Mouse (Mus musculus) heart, embryonic 11.5 days (tissue): ENCODE measurements around the gene Cmss1. TPM values are rescaled to one million over a fixed set of nuclear protein-coding genes. Genes with fewer than 3 reads are reported as not detected.

Experiments
- ATAC-seq: fragments of 200-750 bp; cut with Nextera tagmentation; replicated peaks from 2 replicates; pipeline ENCODE4 v1.8.0; 2017; ENCODE audit warnings: moderate library complexity; ENCODE audit not compliant: insufficient number of reproducible peaks, low FRiP score, low TSS enrichment
- H3K27ac ChIP-seq: fragments of 300-500 bp; sonication (generic); 2 replicates; pipeline ENCODE4 v1.5.1; 2014; ENCODE audit warnings: mild to moderate bottlenecking, low read depth, low read length
- H3K27me3 ChIP-seq: fragments of 300-500 bp; sonication (generic); 2 replicates; pipeline ENCODE4 v1.6.1; 2014; ENCODE audit warnings: mild to moderate bottlenecking, low read length, mixed read lengths; ENCODE audit not compliant: control insufficient read depth, insufficient read depth
- H3K36me3 ChIP-seq: fragments of 300-500 bp; sonication (generic); 2 replicates; pipeline ENCODE4 v1.6.1; 2014; ENCODE audit warnings: mild to moderate bottlenecking, low read length, moderate library complexity, mixed read lengths; ENCODE audit not compliant: control insufficient read depth, insufficient read depth
- H3K4me1 ChIP-seq: fragments of 300-500 bp; sonication (generic); 2 replicates; pipeline ENCODE4 v1.6.1; 2014; ENCODE audit warnings: low read length; ENCODE audit not compliant: control insufficient read depth, insufficient read depth
- H3K4me2 ChIP-seq: fragments of 300-500 bp; sonication (generic); 2 replicates; pipeline ENCODE4 v1.6.1; 2014; ENCODE audit warnings: mild to moderate bottlenecking, moderate library complexity
- H3K4me3 ChIP-seq: fragments of 300-500 bp; sonication (generic); 2 replicates; pipeline ENCODE4 v1.5.1; 2014; ENCODE audit warnings: low read depth, low read length
- H3K9ac ChIP-seq: fragments of 300-500 bp; sonication (generic); 2 replicates; pipeline ENCODE4 v1.6.1; 2014; ENCODE audit warnings: mild to moderate bottlenecking, low read depth, low read length, moderate library complexity
- H3K9me3 ChIP-seq: fragments of 300-500 bp; sonication (generic); replicated peaks from 2 replicates; pipeline ENCODE4 v1.6.1; 2016; ENCODE audit warnings: low read length; ENCODE audit not compliant: control insufficient read depth
- WGBS: fragments of 180-500 bp; shearing (Covaris S2); extraction: QIAGEN DNeasy Blood & Tissue Kit; methylation state at CpG from one replicate; pipeline ENCODE4 v1.1.7; 2014; ENCODE audit not compliant: insufficient replicate concordance; 5-methylcytosine and 5-hydroxymethylcytosine counted together
- polyA plus RNA-seq: library from polyadenylated mRNA; unstranded; fragments of >200 nt; fragmentation: Nextera tagmentation; extraction: Ambion mirVana; gene quantifications from 2 replicates; pipeline ENCODE4 v1.2.1, GENCODE M21; 2014

Gene Cmss1
- polyA plus RNA-seq, 1 experiment from 2014 or later = 36.6 TPM

GRCm38 (mm10) chr16:57544441-57544840, 62.2 kb downstream of the Cmss1 start:
- Histone ChIP-seq H3K9ac (no peak overlapping the region), H3K27me3 (no peaks in the 10 kb centered on the region), H3K27ac (no peak overlapping the region), H3K4me1 (peaks cover 7% of the 10 kb centered on the region; the same call in 1 of the 2 replicates), H3K36me3 (no peaks in the 10 kb centered on the region), H3K4me2 (no peak overlapping the region), H3K4me3 (no peak overlapping the region), H3K9me3 (no peaks in the 10 kb centered on the region)
- ATAC-seq = no peak
- WGBS = 61% methylated on average over 8 of the region's 8 CpGs

GRCm38 (mm10) chr16:57543243-57543642, 63.4 kb downstream of the Cmss1 start:
- 88% methylated on average over 3 of the region's 3 CpGs for WGBS
- no peak overlapping the region for H3K4me3 ChIP-seq
- peaks cover 7% of the 10 kb centered on the region; the same call in 1 of the 2 replicates for H3K4me1 ChIP-seq
- no peak overlapping the region for H3K27ac ChIP-seq
- H3K9ac ChIP-seq = no peak overlapping the region
- H3K9me3 ChIP-seq = no peaks in the 10 kb centered on the region
- no peak for ATAC-seq
- no peak overlapping the region for H3K4me2 ChIP-seq
- H3K27me3 ChIP-seq = no peaks in the 10 kb centered on the region
- H3K36me3 ChIP-seq = no peaks in the 10 kb centered on the region

- H3K36me3 ChIP-seq = no peaks in the 10 kb centered on the region
- no peaks in the 10 kb centered on the region for H3K9me3 ChIP-seq
- no peaks in the 10 kb centered on the region for H3K27me3 ChIP-seq
- WGBS = 75% methylated on average over 7 of the region's 7 CpGs
- no peak overlapping the region for H3K4me3 ChIP-seq
- ATAC-seq = no peak
- H3K9ac ChIP-seq = no peak overlapping the region
- H3K27ac ChIP-seq = no peak overlapping the region
- no peaks in the 10 kb centered on the region for H3K4me1 ChIP-seq
- no peak overlapping the region for H3K4me2 ChIP-seq
Measured at GRCm38 (mm10) chr16:57536511-57536910, 70.2 kb downstream of the Cmss1 start.

- H3K9me3 ChIP-seq = no peaks in the 10 kb centered on the region
- 67% methylated on average over 1 of the region's 1 CpGs for WGBS
- no peaks in the 10 kb centered on the region for H3K27me3 ChIP-seq
- no peak overlapping the region for H3K4me2 ChIP-seq
- H3K9ac ChIP-seq = no peak overlapping the region
- H3K4me3 ChIP-seq = no peak overlapping the region
- no peak for ATAC-seq
- H3K36me3 ChIP-seq = no peaks in the 10 kb centered on the region
- no peak overlapping the region for H3K27ac ChIP-seq
- no peaks in the 10 kb centered on the region for H3K4me1 ChIP-seq
Measured at GRCm38 (mm10) chr16:57534811-57535210, 71.9 kb downstream of the Cmss1 start.

- Histone ChIP-seq H3K27ac (no peak overlapping the region), H3K4me1 (no peaks in the 10 kb centered on the region), H3K27me3 (no peaks in the 10 kb centered on the region), H3K36me3 (no peaks in the 10 kb centered on the region), H3K9ac (no peak overlapping the region), H3K4me3 (no peak overlapping the region), H3K4me2 (no peak overlapping the region), H3K9me3 (no peaks in the 10 kb centered on the region)
- ATAC-seq = no peak
- WGBS = 75% methylated on average over 1 of the region's 1 CpGs
Measured at GRCm38 (mm10) chr16:57534365-57534764, 72.3 kb downstream of the Cmss1 start.

GRCm38 (mm10) chr16:57532081-57532493, 74.6 kb downstream of the Cmss1 start:
- Histone ChIP-seq H3K4me2 (no peak overlapping the region), H3K36me3 (no peaks in the 10 kb centered on the region)

GRCm38 (mm10) chr16:57530547-57530946, 76.1 kb downstream of the Cmss1 start:
- Histone ChIP-seq H3K4me2 (no peak overlapping the region), H3K9me3 (no peaks in the 10 kb centered on the region), H3K27me3 (no peaks in the 10 kb centered on the region), H3K4me1 (peaks cover 12% of the 10 kb centered on the region; the same call in 1 of the 2 replicates), H3K4me3 (no peak overlapping the region), H3K27ac (no peak overlapping the region), H3K9ac (no peak overlapping the region), H3K36me3 (no peaks in the 10 kb centered on the region)
- WGBS = 70% methylated on average over 4 of the region's 4 CpGs
- no peak for ATAC-seq

More at GRCm38 (mm10) chr16:57532081-57532493, 74.6 kb downstream of the Cmss1 start:
- WGBS = 47% methylated on average over 6 of the region's 6 CpGs
- ATAC-seq = no peak
- Histone ChIP-seq H3K9ac (no peak overlapping the region), H3K27me3 (no peaks in the 10 kb centered on the region), H3K27ac (no peak overlapping the region), H3K4me1 (peaks cover 4% of the 10 kb centered on the region; the same call in 1 of the 2 replicates), H3K4me3 (no peak overlapping the region), H3K9me3 (no peaks in the 10 kb centered on the region)

GRCm38 (mm10) chr16:57528457-57528856, 78.2 kb downstream of the Cmss1 start:
- no peak for ATAC-seq
- H3K27ac ChIP-seq = no peak overlapping the region

GRCm38 (mm10) chr16:57526893-57527292, 79.8 kb downstream of the Cmss1 start:
- Histone ChIP-seq H3K4me1 (peaks cover 12% of the 10 kb centered on the region; the same call in 1 of the 2 replicates), H3K36me3 (no peaks in the 10 kb centered on the region), H3K27ac (0 out of 2 replicates have a peak overlapping the region, but pooled peaks have one; percentile 35), H3K9ac (no peak overlapping the region; the same call in 1 of the 2 replicates), H3K4me3 (no peak overlapping the region), H3K9me3 (no peaks in the 10 kb centered on the region), H3K27me3 (no peaks in the 10 kb centered on the region), H3K4me2 (no peak overlapping the region)
- no peak for ATAC-seq
- WGBS = 58% methylated on average over 7 of the region's 7 CpGs

More at GRCm38 (mm10) chr16:57528457-57528856, 78.2 kb downstream of the Cmss1 start:
- Histone ChIP-seq H3K27me3 (no peaks in the 10 kb centered on the region), H3K4me2 (no peak overlapping the region), H3K4me3 (no peak overlapping the region), H3K9ac (no peak overlapping the region), H3K9me3 (no peaks in the 10 kb centered on the region), H3K36me3 (no peaks in the 10 kb centered on the region), H3K4me1 (peaks cover 12% of the 10 kb centered on the region; the same call in 1 of the 2 replicates)
- 63% methylated on average over 4 of the region's 4 CpGs for WGBS
